Mouse (Mus musculus): Measurements from ENCODE around the gene Eva1c. TPM values are rescaled to one million over a fixed set of nuclear protein-coding genes. Genes with fewer than 3 reads are reported as not detected.

Eva1c gene
- total RNA-seq, 2 experiments from 2014 or later = 1.8 to 1.9 TPM

- DNase-seq (ENCODE audit: extremely low spot score in 1 of 2, low spot score in 2 of 2) = no peak
- intact Hi-C loops (cut with DNase I) = loop anchor here (5.0 kb wide), 1 partner anchor 36 kb away; no protein-coding TSS in a partner anchor
These were observed 114.7 kb downstream of the Eva1c start for GRCm38 (mm10) chr16:90941246-90941645.

- DNase-seq (ENCODE audit: extremely low spot score in 1 of 2, low spot score in 2 of 2) = no peak
- intact Hi-C loops (cut with DNase I) = no loop called here
These were observed 120.5 kb downstream of the Eva1c start for GRCm38 (mm10) chr16:90946977-90947376.

GRCm38 (mm10) chr16:90950354-90950963 is 123.9 kb downstream of the Eva1c start:
- intact Hi-C loops (cut with DNase I) = loop anchor here (10.0 kb wide), 1 partner anchor 64 kb away; the partner anchor contains the start of gene Synj1
- no peak for DNase-seq (ENCODE audit: extremely low spot score in 1 of 2, low spot score in 2 of 2)

GRCm38 (mm10) chr16:90953147-90953546 is 126.6 kb downstream of the Eva1c start:
- DNase-seq (ENCODE audit: extremely low spot score in 1 of 2, low spot score in 2 of 2) = no peak
- intact Hi-C loops (cut with DNase I) = loop anchor here (10.0 kb wide), 1 partner anchor 62 kb away; the partner anchor contains the start of gene Synj1

- intact Hi-C loops (cut with DNase I) = loop anchor here (10.0 kb wide), 1 partner anchor 61 kb away; the partner anchor contains the start of gene Synj1
- no peak for DNase-seq (ENCODE audit: extremely low spot score in 1 of 2, low spot score in 2 of 2)
These were observed 127.3 kb downstream of the Eva1c start for GRCm38 (mm10) chr16:90953770-90954169.

Small RNA genes within 50 kb of the gene (microRNA-seq; reads per million reads assigned to microRNA genes)
- not detected for gene Gm22933

Other genes starting within 250 kb of the Eva1c start
- 1 to 10 TPM; 7.2 to 9.0 TPM for gene Mis18a, start 99.3 kb upstream of the Eva1c start, total RNA-seq (2021)
- under 1 TPM; 0.36 to 0.81 TPM for gene Mrap, start 88.5 kb upstream of the Eva1c start, total RNA-seq (2021)
- 10 to 100 TPM; 16.1 to 17.6 TPM for gene Urb1, start 16.3 kb upstream of the Eva1c start, total RNA-seq (2021)
- gene Cfap298, start 108.4 kb downstream of the Eva1c start, total RNA-seq (2021) = 10 to 100 TPM; 33.3 to 37.4 TPM
- gene Synj1, start 184.6 kb downstream of the Eva1c start, total RNA-seq (2021) = 100 to 1,000 TPM; 231 to 243 TPM
- 10 to 100 TPM; 57.1 to 57.5 TPM for gene Paxbp1, start 217.8 kb downstream of the Eva1c start, total RNA-seq (2021)